Mouse (Mus musculus) spleen, adult 2 months (tissue): ENCODE measurements at regions not wholly inside any gene's neighbourhood (a gene's known extent, or its start where the extent isn't known, plus 50 kb on each side); places are given as distances from the start of the nearest gene placed in this dataset.

ENCODE experiments used
- CTCF ChIP-seq: fragments of 200-500 bp; IDR thresholded peaks from 2 replicates; pipeline ENCODE4 v1.5.1; 2011; ENCODE audit warnings: mild to moderate bottlenecking, inconsistent platforms; ENCODE audit not compliant: insufficient read depth, insufficient read length, insufficient replicate concordance; ENCODE audit errors: extremely low read depth
- POLR2A ChIP-seq: fragments of 200-500 bp; IDR thresholded peaks from 2 replicates; pipeline ENCODE4 v1.6.1; 2011; ENCODE audit warnings: low read depth, low read length, inconsistent platforms

DNA sequence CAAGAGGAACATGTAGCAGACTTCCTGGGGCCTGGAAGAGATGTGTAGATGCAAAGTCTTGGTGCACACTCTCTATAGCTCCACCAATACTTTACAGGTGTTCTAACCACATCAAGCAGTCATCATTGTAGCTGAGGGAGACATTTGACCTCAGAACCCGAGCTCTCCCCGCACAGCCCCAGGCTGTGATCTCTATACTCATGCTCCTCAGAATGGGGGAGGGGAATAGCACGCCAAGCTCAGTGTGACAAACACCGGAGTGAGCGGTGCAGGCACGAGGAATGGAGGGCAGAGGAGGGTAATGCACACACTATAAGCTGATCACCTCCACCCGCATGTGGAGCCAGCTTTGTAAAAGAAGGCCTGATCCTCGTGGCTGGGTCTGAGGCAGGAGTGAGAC is 146.1 kb downstream of the Bmp7 start:
- TF ChIP-seq CTCF (no peak), POLR2A (no peak)
